Mouse (Mus musculus) right cerebral cortex, postnatal 10 days (tissue): ENCODE results near the gene Selenbp1.
A peak's percentile ranks its signal among the peaks of the same experiment; 100 is the strongest.
"Not testable (repeated sequence)": the region's sequence is repeated elsewhere in the genome, so short reads cannot be mapped to it uniquely, and the experiment has no call there.

Experiments used
- DNase-seq, 2 experiments: peaks; one replicate each; pipeline ENCODE4 v3.0.0; 2021; ENCODE audit warnings: low spot score in 2 of 2

Gene Selenbp1

DNA sequence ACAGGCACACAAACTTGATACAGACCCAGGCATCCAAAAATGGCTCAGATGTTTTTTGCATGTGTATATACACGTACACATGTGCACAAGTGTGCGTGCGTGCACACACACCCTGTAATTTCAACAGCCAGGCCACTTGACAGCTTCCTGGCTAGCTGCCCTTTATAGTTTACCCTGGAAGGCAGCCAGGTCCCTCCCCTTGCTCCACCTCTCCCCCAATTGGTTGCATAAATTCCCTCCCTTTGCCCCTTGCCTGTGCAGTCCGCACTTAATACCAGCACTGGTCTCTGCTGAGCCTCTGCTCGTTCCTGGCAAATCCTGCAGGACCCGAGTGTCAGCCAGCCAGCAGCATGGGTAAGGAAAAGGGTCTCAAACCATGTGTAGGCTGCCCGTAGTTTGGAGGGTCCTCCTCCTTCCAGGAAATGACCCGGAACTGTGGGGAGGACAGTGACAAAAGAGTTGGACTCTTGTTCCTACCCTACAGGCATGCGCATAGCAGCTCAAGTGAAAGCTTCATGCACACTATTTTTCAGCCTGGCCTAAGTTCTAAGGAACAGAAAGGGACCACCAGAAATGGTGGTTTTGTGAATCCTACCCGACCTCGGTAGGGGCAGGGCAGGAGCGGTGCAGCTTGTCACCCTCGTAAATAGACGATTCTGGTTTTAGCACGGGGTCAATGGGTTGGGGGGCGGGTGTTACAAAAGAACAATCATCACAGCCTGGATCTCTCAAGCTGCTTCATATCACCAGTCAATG lies at the start of gene Selenbp1:
Gene Selenbp1, plus strand, starts transcription at position 248 of the 756 bp plus-strand sequence.
- DNase-seq: peak; percentile 70 to 72

DNA sequence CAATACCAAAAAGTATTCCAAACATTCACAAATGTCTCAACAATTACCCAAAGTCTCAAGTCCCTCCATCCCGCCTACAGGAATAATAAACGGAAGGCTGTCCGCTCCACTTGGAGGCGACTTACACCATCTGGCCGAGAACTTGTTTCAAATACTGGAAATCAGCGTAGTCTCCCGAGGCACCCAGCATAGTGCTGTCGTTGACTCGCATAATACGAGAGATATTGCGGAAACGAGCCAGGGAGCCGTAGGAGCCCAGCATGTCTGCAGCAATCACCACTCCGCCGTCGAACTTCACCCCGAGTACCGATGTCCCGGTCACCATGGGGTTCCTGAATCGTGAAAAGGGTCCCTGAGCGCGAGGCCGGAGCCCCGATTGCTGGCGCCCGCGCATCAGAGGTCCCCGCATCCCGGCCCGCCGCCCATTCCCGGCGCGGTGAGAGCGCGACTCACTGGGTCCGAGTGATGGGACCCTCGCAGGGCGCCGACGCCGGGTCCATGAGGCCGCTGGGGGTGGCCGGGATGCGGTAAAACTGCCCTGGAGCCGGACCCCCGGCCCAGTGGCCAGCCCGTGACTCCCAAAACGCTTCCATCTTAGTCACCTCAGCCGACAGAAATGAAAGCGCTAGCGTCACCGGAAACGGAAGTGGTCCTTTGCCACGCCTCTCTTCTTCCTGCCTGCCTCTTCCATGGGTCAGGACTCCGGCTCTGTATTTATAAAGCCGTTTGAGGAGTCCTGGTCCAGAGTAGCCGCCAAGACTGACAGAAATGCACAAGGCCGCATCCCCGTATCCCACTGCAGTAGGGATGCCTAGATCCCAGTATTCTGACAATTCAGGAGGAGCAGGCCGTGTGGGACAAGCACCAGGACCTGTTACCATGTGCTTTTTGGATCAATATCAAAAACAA lies 46.3 kb upstream of the Selenbp1 start, which contains the start of gene Psmb4:
Gene Psmb4, minus strand, starts transcription at position 646 of the 909 bp plus-strand sequence.
- DNase-seq: peak; percentile 90 to 93

DNA sequence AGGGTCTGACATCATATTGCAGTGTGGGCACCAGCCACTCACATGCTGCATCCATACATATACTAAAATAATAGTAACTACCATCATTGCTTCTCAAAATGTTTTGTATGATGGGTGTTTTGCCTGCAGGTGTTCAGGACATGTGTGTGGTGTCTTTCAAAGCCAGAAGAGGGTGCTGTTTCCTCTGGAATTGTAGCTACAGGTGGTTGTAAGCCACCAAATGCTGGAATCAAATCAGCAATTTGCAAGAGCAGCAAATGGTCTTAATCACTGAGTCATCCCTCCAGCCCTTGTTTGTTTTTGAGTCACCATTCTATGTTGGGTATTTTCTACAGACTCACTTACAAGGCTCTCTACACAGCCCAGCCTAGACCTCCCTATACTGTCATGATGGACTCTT lies 44.3 kb upstream of the Selenbp1 start:
- DNase-seq: no peak

DNA sequence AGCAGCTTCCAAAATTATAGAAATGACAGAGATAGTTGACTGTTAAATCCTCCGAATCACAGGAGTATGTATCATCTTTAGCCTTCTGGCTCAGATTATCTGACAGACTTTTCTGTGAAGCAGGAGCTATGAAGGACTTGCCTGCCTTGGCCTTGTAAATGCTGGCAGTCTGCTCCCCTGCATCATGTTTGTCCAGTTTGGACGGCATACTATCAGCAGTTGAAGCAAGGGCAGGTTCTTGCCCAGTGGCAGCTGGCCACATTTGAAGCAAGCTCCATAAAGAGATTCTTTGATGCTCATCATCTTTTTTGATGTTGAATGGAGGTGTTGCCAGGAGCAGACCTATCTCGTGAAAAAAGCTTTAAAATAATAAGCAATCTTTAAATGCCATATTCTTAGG lies 38.8 kb upstream of the Selenbp1 start:
- no peak for DNase-seq

DNA sequence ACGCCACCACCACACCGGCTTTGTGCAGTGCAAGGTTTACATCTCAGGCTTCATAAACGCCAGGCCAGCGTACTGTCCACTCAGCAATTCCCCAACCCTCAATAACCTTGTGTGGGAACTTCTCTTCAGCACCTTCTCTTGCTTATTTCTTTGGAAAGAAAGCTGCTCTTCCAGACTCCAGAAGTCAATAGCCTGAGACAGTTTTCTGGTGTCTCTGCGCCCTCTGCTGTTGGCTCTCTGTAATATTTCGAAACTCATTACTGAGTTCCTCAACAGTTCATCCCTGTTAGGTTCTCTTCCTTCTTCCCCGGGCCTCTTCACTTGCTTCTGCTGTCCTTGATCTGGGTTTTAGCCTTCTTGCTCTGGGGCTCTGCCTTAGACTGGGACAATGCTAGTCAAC lies 30.1 kb upstream of the Selenbp1 start:
- DNase-seq: peak; percentile 67 to 79

DNA sequence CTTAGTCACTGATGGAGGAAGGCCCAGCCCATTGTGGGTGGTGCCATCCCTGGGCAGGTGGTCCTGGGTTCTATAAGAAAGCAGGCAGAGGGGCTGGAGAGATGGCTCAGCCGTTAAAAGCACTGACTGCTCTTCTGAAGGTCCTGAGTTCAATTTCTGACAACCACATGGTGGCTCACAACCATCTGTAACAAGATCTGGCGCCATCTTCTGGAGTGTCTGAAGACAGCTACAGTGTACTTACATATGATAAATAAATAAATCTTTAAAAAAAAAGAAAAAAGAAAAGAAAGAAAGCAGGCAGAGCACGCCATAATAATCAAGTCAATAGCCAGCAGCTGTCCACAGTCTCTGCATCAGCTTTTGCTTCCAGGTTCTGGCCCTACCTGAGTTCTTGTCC lies 28.1 kb upstream of the Selenbp1 start:
- not testable (repeated sequence) for DNase-seq

DNA sequence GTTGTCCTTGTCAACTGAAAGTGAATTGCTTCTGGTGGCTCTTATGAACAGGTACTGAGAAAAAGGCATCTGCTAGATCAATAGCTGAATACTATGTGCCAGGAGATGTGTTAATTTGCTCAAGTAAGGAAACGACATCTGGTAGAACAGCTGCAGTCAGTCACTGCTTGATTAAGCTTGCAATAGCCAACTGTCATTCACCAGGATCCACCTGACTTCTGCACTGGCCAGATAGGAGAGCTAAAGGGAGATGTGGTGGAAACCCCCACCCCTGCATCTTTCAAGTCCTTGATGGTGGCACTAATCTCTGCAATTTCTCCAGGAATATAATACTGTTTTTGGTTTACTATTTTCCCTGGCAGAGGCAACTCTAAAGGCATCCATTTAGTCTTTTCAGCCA lies 26.4 kb upstream of the Selenbp1 start:
- DNase-seq: no peak

DNA sequence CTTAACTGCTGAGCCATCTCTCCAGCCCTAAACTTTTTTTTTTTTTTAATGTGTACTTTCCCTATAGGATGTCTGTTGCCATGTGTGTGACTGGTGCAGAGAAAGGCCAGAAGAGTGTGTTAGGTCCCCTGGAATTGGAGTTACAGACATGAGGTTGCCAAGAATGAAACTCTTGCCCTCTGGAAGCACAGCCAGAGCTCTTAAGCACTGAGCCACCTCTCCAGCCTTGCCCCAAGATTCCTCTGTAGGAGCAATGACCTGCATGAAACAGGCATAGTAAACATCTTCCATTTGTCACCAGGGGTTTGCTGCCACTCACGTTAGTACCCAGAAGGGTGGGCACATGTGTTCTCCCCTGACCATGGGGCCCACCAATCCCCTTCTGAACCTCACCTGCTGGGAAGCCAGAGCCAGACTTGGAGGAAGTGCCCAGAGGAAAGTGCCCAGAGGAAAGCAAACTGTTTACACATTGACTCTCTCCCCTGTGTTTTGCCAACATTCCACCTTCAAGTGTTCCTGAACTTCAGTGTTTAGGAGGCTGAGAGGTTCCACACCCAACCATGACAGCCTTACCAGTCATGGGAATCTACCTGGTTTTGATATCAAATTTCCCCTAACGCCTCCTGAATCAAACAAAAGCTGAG lies 21.7 kb upstream of the Selenbp1 start:
- no peak for DNase-seq

DNA sequence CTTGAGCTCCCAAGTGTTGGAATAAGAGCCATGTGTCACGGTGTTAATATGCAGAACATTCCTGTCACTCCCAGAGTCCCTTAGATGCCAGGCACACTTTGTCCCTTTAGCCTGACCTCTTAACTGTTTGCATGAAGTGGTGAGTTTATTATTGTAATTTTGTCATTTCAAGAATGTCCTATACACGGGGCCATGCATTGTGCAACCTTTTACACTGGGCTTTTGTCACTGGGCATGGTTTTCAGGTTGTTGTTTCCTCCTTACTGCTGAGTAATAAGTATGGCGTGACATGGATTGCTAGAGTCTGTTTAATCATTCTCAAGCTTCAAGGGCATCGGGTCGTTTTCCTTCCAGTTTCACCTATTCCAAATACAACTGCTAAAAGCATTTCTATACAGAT lies 19.1 kb upstream of the Selenbp1 start:
- DNase-seq: no peak

DNA sequence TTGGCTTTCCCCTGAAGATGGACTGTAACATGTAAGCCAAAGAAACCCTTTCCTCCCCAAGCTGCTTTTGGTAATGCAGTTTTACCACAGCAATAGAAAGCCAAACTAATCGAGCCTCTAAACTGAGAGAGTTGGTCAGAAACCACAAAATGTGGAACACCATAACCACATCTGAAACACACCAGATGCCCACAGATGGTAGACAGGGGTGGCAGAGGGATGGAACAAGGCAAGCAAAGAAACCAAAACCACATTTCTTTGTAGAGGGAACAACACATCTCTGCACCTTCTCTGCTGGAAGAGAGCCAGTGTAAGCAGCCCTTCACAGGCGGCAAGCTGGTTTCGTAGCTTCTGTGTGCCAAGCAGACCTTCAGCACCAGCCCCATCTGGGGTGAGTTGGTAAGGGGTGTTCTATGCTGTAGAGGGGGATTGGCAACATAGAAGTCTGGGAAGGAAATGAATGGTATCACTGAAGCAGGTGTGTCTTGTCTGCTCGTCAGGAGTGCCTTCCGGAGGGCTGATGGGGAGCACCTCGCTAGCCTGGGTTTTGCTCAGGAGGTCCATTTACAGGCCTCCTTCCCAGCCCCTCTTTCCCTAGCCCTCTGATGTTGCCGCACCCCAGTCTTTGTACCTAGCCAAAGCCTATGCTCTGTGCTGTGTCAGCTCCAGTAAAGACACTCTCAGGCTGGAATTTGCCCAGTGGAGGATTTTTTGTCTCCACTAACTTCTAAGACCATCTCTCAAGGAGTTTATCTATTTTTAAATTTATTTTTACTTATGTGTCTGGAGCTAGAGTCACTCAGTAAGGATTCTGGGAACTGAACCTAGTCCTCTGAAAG lies 16.7 kb upstream of the Selenbp1 start:
- DNase-seq: no peak

DNA sequence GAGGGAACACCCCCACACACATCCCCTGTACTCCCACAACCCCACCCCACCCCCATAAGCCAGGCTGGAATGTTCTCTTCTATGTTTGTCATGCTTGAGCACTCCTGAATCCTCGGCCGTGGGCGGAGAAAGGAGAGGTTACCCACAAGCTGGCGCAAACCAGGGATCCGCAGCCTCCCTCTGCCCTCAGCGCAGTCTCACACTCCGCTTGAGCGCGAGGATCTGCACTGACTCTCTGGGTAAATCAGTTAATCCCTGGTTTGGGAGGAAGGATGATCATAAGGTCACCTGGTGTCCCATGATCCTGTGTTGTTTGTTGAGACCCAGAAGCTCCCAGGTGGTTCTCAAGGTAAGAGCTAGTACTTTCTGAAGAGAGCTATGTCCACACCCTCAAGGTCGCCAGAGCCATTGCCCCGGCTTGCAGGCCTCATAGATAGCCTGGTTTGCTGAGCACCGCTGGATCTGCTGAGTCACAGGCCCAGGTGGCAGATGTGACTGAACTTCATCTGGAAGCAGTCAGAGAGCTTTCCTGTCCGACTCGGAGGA lies 15.0 kb upstream of the Selenbp1 start:
- peak; percentile 43 to 57 for DNase-seq

DNA sequence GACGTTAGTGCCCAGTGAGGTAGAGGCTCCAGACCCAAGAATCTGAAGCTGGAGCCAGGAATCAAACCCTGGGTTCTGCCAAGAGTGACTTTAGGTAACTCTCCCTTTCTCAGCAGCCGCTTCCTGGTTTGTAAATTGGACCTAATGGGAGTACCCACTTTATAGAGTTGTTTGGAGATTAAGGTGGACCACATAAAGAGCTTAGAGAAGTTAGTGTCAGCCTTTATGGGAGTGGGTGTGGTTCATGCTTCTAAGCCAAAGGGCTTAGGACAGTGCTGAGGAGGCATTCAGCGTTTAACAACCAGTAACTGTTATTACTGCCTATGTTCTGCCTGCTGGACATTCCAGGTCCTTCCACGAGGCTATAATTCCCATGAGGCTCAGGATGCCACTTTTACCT lies 14.0 kb upstream of the Selenbp1 start:
- no peak for DNase-seq

DNA sequence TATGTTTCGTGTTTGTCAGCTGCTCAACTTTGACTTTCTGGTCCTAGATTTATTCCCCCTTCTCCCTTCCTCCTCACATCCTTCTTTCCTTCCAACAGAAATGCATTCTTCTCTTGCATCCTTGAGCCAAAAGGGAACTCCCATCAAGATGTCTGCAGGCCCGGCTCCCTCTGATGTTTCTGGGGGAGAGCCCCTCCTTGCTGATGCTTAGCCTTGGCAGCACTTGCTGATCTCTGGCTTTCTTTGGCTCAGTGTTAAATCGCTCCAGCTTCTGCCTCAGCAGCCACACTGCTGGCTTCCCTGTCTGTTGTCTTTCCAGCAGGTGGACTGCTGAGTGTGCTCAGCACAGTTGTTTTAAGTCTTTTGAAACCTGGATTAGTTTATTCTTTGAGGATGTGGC lies 11.8 kb upstream of the Selenbp1 start:
- no peak for DNase-seq

DNA sequence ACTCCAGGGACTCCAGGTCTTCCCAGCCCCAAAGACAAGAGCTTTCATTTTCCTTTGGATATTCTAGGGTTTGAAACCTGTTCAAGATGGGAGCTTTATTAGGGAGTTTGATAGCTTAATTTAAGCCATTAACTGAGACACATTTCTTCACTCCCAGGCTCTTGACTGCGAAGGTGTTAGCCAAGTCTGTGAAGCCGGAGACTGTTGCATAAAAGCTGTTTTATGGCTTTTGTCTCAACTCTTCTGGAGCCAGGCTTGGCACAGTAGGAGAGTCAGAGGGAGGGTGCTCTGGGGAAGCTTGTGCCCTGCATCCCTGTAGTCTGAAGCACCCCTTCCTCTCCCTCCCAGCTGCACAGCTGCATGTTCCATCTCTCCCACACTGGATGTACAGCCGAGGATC lies 10.5 kb upstream of the Selenbp1 start:
- DNase-seq: no peak

DNA sequence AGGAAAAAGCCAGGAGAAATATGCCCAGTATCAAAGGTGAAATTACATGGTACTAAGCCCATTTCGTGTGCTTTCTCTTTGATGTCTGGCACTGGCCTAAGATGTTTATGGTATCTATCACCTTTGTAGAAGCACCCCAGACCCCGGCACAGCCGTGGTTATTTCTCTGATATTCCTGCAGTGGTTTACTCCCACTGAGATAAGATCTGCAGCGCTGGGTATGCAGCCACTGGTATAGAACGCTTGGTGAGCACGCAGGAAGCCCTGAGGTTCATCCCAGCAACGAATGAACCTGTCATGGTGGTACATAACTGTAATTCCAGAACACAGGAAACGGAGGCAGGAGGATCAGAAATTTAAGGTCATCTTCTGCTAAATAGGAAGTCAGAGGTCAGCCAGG lies 8.2 kb upstream of the Selenbp1 start:
- DNase-seq: no peak

DNA sequence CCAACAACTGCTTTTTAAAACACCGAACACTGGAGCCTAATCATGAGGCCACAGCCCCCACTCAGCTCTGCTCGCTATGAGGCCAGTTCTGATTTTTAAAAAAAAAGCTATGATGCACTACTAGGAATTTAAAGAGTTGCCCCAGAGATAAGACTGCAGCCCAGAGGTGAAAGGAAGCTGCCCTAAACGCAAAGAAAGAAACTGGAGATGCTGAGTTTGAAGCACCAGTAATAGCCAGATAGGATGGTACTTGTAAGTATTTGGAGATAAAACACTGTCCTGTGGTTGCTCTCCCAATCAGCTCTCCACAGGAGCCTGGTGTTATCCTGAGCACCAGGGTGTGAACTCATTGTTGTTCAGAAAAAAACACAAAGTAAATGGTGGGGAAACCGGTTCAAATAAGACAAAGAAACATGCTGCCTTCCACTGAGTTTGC lies 6.5 kb upstream of the Selenbp1 start:
- not testable (repeated sequence) for DNase-seq

DNA sequence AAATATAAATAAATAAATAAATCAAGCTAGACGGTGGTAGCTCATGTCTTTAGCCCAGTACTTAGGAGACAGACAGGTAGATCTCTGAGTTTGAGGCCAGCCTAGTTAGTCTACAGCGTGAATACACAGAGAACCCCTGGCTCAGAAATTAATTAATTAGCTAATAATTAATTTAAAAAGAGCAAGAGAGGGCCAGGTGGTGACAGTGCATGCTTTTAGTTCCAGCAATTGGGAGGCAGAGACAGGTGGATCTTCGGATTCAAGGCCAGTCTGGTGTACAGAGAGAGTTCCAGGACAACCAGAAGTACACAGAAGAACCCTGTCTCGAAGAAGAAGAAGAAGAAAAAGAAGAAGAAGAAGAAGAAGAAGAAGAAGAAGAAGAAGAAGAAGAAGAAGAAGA lies 3.9 kb upstream of the Selenbp1 start:
- DNase-seq: not testable (repeated sequence)

DNA sequence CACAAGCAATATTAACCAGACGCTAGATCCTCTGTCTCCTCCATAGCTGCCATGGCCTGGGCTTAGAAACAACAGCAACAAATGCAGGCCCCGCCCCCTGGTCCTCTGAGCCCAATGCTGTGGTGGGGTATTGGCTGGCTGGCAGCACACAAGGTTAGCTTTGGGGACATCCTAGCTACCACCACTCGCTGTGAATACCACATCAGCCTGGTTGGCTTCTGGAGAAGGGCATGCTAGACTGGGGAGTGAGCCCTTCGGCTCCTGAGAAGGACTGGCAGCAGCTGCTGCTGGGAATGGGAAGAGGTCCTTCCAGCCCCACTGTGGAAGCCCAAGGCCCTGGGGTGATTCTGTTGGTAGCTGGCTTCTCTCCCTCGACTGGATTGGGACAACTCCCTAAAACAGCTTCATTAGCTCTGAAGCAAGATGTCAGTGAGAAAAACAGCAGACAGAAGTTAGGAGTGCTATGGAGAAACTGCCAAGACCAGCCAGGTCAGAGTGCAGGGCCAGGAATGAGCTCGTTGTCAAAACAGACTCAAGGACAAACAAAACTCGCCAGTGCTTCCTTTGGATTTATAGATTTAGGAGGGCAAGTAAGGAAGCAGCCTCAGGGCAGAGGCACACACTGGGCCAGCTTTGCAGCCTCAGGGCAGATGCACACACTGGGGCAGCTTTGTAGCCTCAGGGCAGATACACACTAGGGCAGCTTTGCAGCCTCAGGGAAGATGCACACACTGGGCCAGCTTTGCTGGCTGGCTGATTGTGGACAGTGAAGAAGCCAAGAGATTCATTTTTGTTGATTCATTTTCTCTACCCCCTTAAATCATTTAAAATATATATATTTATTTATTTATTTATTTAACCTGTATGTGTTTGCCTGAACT lies 2.2 kb upstream of the Selenbp1 start:
- not testable (repeated sequence) for DNase-seq

DNA sequence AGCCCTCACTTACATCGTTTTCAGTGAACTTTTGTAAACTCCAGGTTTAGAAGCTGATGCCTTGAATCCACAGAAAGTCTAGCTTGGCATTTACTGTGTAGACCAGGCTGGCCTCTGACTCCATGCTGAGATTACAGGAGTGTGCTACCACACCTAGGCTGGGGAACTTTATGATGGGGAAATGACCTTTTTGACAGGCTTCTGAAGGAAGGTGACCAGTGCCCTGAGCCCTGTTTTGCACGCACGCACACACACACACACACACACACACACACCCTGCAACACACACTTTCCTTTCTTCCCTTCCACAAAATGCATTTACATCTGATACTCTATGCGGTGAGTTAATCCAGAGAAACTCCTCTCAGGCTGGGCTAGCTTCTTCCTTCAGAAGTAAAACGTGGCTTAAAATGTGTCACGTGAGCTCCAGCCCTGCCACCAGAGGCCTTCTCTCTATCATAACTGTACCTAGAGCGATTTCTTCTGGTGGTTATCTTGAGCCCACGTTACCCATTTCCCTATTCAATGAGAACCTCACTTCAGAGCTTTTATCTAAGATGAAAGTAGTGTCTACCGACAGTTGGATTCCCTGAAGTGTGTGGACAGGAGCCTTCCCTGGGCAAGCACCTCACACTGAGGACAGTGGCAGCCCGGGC lies 1.3 kb upstream of the Selenbp1 start:
- DNase-seq: not testable (repeated sequence)
